Mouse (Mus musculus) spleen, adult 12 weeks (tissue): ENCODE results near the gene Eno2.
"Not testable (repeated sequence)": the region's sequence is repeated elsewhere in the genome, so short reads cannot be mapped to it uniquely, and the experiment has no call there.

ENCODE experiments used
- DNase-seq: peaks from one replicate; pipeline ENCODE4 v3.0.0; 2022; ENCODE audit warnings: low spot score

Gene Eno2

GRCm38 (mm10) chr6:124769101-124769765 is at the start of gene Eno2:
Gene Eno2, minus strand, starts transcription at chr6:124769673.
- DNase-seq, result no peak

GRCm38 (mm10) chr6:124817971-124818370 is 48.5 kb upstream of the Eno2 start:
- no peak for DNase-seq

- DNase-seq, result no peak
These were observed 48.1 kb upstream of the Eno2 start for GRCm38 (mm10) chr6:124817563-124817962.

- no peak for DNase-seq
These were observed 47.7 kb upstream of the Eno2 start for GRCm38 (mm10) chr6:124817125-124817524.

GRCm38 (mm10) chr6:124816611-124817010 is 47.1 kb upstream of the Eno2 start:
- no peak for DNase-seq

GRCm38 (mm10) chr6:124814858-124815774 is 45.6 kb upstream of the Eno2 start:
- DNase-seq, result no peak

GRCm38 (mm10) chr6:124814448-124814847 is 45.0 kb upstream of the Eno2 start:
- DNase-seq, result no peak

GRCm38 (mm10) chr6:124813933-124814332 is 44.5 kb upstream of the Eno2 start, which contains the start of gene Tpi1:
Gene Tpi1, minus strand, starts transcription at chr6:124814296.
- DNase-seq, result peak; percentile 80

GRCm38 (mm10) chr6:124813496-124813895 is 44.0 kb upstream of the Eno2 start:
- peak; percentile 36 for DNase-seq

GRCm38 (mm10) chr6:124812848-124813247 is 43.4 kb upstream of the Eno2 start:
- no peak for DNase-seq

- no peak for DNase-seq
These were observed 42.5 kb upstream of the Eno2 start for GRCm38 (mm10) chr6:124811701-124812560.

- DNase-seq, result no peak
These were observed 41.9 kb upstream of the Eno2 start for GRCm38 (mm10) chr6:124811403-124811665.

- not testable (repeated sequence) for DNase-seq
These were observed 41.3 kb upstream of the Eno2 start for GRCm38 (mm10) chr6:124810566-124811402.

- no peak for DNase-seq
These were observed 40.5 kb upstream of the Eno2 start for GRCm38 (mm10) chr6:124809775-124810538.

- DNase-seq, result peak; percentile 78
These were observed 39.7 kb upstream of the Eno2 start for GRCm38 (mm10) chr6:124809052-124809774.

- DNase-seq, result peak; percentile 47
These were observed 39.0 kb upstream of the Eno2 start, which contains the start of gene Spsb2 for GRCm38 (mm10) chr6:124808358-124809012. Gene Spsb2, plus strand, starts transcription at chr6:124808661.

GRCm38 (mm10) chr6:124807986-124808357 is 38.5 kb upstream of the Eno2 start:
- no peak for DNase-seq

- DNase-seq, result no peak
These were observed 37.9 kb upstream of the Eno2 start for GRCm38 (mm10) chr6:124807366-124807765.

GRCm38 (mm10) chr6:124806446-124807140 is 37.1 kb upstream of the Eno2 start:
- DNase-seq, result no peak
